Mouse (Mus musculus): ENCODE results near the gene Pcolce.

DNA sequence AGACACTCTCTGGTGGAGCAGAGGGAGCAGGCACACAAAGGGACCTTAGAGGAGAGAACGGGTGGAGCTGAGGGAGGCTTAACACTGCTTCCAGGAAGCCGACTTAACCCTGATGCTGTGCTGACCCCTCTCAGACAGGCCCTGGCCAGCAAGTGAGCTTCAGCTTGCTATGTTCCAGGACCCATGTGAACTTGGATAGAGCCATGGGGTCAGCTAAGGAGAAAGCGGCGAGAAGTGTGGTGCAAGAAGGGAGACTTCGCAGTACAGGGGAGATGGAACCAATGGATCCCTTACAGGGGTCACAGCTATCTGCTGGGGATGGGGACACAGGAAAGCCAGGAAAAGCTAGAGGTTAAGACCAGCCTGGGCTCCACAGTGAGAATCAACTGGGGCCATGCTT, 508 bp downstream of the Pcolce start:
- TF ChIP-seq CTCF (IDR thresholded peaks at IDR 0.05; ENCODE audit: insufficient read depth, low read depth, low read length) (no peak), POLR2A (IDR thresholded peaks at IDR 0.05; ENCODE audit: insufficient read depth, low read depth, low read length) (no peak)
